Mouse (Mus musculus) stomach, postnatal 0 days (tissue): ENCODE measurements around the gene Gm10681.

Experiments
- CTCF ChIP-seq: IDR thresholded peaks from 2 replicates; pipeline ENCODE4 v1.5.1; 2016; ENCODE audit warnings: antibody characterized with exemption, low read depth, mild to moderate bottlenecking, moderate library complexity
- EP300 ChIP-seq: optimal IDR thresholded peaks from 2 replicates; pipeline ENCODE3; 2016; ENCODE audit warnings: antibody characterized with exemption

GRCm38 (mm10) chr3:98629633-98630032 is 41.0 kb upstream of the Gm10681 start:
- TF ChIP-seq EP300: no peak
- no peak for TF ChIP-seq CTCF
